Mouse (Mus musculus): ENCODE results near the gene Stam.

The Stam gene

GRCm38 (mm10) chr2:14073362-14074220 lies at the start of gene Stam:
Stam (plus strand) TSS chr2:14074098.
- H3K27me3 ChIP-seq (ENCODE audit: control insufficient read depth, insufficient read depth, low read length, poor library complexity, severe bottlenecking), result no peaks in the 10 kb centered on the region
- no peaks in the 10 kb centered on the region for H3K36me3 ChIP-seq (ENCODE audit: control insufficient read depth, insufficient read depth, low read length, poor library complexity, severe bottlenecking)
- peak; percentile 88 for DNase-seq (ENCODE audit: low read depth, low spot score)

DNA sequence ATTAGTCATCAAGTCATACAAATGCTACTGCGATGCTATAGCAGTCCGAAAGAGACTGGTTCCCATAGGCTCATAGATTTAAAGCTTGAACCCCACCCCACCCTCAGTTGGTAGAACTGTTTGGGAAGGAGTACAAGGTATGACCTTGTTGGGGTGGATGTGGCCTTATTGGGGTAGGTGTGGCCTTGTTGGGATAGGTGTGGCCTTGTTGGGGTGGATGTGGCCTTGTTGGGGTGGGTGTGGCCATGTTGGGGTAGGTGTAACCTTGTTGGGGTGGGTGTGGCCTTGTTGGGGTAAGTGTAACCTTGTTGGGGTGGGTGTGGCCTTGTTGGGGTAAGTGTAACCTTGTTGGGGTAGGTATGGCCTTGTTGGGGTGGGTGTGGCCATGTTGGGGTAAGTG lies 32.6 kb upstream of the Stam start:
- H3K27me3 ChIP-seq (ENCODE audit: control insufficient read depth, insufficient read depth, low read length, poor library complexity, severe bottlenecking), result no peaks in the 10 kb centered on the region
- no peak for DNase-seq (ENCODE audit: low read depth, low spot score)
- no peaks in the 10 kb centered on the region for H3K36me3 ChIP-seq (ENCODE audit: control insufficient read depth, insufficient read depth, low read length, poor library complexity, severe bottlenecking)

- Histone ChIP-seq H3K36me3 (ENCODE audit: control insufficient read depth, insufficient read depth, low read length, poor library complexity, severe bottlenecking) (no peaks in the 10 kb centered on the region), H3K27me3 (ENCODE audit: control insufficient read depth, insufficient read depth, low read length, poor library complexity, severe bottlenecking) (no peaks in the 10 kb centered on the region)
- no peak for DNase-seq (ENCODE audit: low read depth, low spot score)
These were observed 30.9 kb upstream of the Stam start for GRCm38 (mm10) chr2:14043011-14043410.

- no peak for DNase-seq (ENCODE audit: low read depth, low spot score)
- H3K36me3 ChIP-seq (ENCODE audit: control insufficient read depth, insufficient read depth, low read length, poor library complexity, severe bottlenecking), result no peaks in the 10 kb centered on the region
- H3K27me3 ChIP-seq (ENCODE audit: control insufficient read depth, insufficient read depth, low read length, poor library complexity, severe bottlenecking), result no peaks in the 10 kb centered on the region
These were observed 30.2 kb upstream of the Stam start for GRCm38 (mm10) chr2:14043577-14044170.

DNA sequence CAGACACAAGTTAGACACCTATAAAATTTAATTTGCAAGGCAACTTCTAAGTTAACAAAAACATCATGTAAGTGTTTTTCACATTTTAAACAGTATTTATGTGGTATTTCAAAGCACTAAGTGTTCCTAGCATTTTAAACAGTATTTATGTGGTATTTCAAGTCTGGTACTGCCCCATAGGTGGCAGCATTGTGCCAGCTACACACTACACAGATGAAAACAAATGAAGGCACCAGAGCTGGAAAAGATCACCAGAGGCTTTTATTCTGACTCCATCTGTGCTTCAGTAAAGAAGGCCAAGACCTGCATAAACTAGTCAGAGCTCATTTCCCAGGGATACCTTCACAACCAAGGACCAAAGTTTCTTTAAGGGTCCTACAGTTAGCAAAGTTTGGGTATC lies 25.5 kb upstream of the Stam start:
- no peaks in the 10 kb centered on the region for H3K27me3 ChIP-seq (ENCODE audit: control insufficient read depth, insufficient read depth, low read length, poor library complexity, severe bottlenecking)
- no peaks in the 10 kb centered on the region for H3K36me3 ChIP-seq (ENCODE audit: control insufficient read depth, insufficient read depth, low read length, poor library complexity, severe bottlenecking)
- peak; percentile 84 for DNase-seq (ENCODE audit: low read depth, low spot score)

DNA sequence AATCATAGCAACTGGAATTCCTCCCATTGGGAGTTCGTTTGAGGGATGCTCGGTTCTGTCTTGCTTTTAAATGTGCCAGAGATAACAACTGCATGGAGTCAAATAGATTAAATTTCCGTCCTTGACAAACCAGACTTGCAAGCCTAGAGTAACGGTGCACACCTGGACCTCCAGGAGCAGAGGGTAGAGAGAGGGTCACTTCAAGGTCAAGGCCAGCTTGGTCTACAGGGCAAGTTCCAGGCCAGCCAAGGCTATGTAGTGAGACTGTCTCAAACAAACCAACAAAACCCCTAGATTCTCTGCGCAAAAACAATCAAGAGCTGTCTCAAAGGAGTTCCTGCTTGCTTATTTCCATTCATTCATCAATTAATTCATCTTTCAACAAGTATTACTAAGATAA lies 25.1 kb upstream of the Stam start:
- DNase-seq (ENCODE audit: low read depth, low spot score), result no peak
- no peaks in the 10 kb centered on the region for H3K27me3 ChIP-seq (ENCODE audit: control insufficient read depth, insufficient read depth, low read length, poor library complexity, severe bottlenecking)
- no peaks in the 10 kb centered on the region for H3K36me3 ChIP-seq (ENCODE audit: control insufficient read depth, insufficient read depth, low read length, poor library complexity, severe bottlenecking)

GRCm38 (mm10) chr2:14053618-14054017 lies 20.3 kb upstream of the Stam start:
- no peaks in the 10 kb centered on the region for H3K27me3 ChIP-seq (ENCODE audit: control insufficient read depth, insufficient read depth, low read length, poor library complexity, severe bottlenecking)
- DNase-seq (ENCODE audit: low read depth, low spot score), result no peak
- no peaks in the 10 kb centered on the region for H3K36me3 ChIP-seq (ENCODE audit: control insufficient read depth, insufficient read depth, low read length, poor library complexity, severe bottlenecking)

GRCm38 (mm10) chr2:14054163-14054562 lies 19.7 kb upstream of the Stam start:
- Histone ChIP-seq H3K36me3 (ENCODE audit: control insufficient read depth, insufficient read depth, low read length, poor library complexity, severe bottlenecking) (no peaks in the 10 kb centered on the region), H3K27me3 (ENCODE audit: control insufficient read depth, insufficient read depth, low read length, poor library complexity, severe bottlenecking) (no peaks in the 10 kb centered on the region)
- DNase-seq (ENCODE audit: low read depth, low spot score), result no peak

- no peaks in the 10 kb centered on the region for H3K36me3 ChIP-seq (ENCODE audit: control insufficient read depth, insufficient read depth, low read length, poor library complexity, severe bottlenecking)
- H3K27me3 ChIP-seq (ENCODE audit: control insufficient read depth, insufficient read depth, low read length, poor library complexity, severe bottlenecking), result no peaks in the 10 kb centered on the region
- DNase-seq (ENCODE audit: low read depth, low spot score), result peak; percentile 14
These were observed 19.2 kb upstream of the Stam start for GRCm38 (mm10) chr2:14054716-14055115.

DNA sequence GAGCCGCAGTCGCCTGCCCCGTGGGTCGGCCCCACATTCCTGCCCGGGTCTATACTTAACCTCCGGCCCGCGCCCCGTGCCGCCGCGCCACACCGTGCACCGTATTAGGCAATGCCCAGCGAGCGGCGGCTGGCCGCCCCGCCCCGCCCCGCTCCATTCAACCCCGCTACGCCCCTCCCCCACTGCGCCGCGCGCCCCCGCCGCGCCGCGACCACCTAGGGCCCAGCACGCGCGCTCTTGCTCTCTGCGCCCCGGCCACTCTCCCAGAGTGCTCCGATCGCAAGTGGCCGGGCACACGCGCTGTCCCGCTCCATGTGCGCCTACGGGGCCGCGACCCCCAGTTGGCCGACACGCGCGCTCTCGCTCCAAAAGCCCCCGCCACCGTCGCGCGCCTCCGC lies 18.7 kb upstream of the Stam start:
- Histone ChIP-seq H3K27me3 (ENCODE audit: control insufficient read depth, insufficient read depth, low read length, poor library complexity, severe bottlenecking) (no peaks in the 10 kb centered on the region), H3K36me3 (ENCODE audit: control insufficient read depth, insufficient read depth, low read length, poor library complexity, severe bottlenecking) (no peaks in the 10 kb centered on the region)
- DNase-seq (ENCODE audit: low read depth, low spot score), result no peak

GRCm38 (mm10) chr2:14055566-14056331 lies 18.1 kb upstream of the Stam start, which contains the start of gene Hacd1:
Hacd1 (minus strand) TSS chr2:14056135.
- no peaks in the 10 kb centered on the region for H3K27me3 ChIP-seq (ENCODE audit: control insufficient read depth, insufficient read depth, low read length, poor library complexity, severe bottlenecking)
- H3K36me3 ChIP-seq (ENCODE audit: control insufficient read depth, insufficient read depth, low read length, poor library complexity, severe bottlenecking), result no peaks in the 10 kb centered on the region
- DNase-seq (ENCODE audit: low read depth, low spot score), result peak; percentile 42

GRCm38 (mm10) chr2:14065704-14066650 lies 7.9 kb upstream of the Stam start:
- DNase-seq (ENCODE audit: low read depth, low spot score), result no peak
- H3K36me3 ChIP-seq (ENCODE audit: control insufficient read depth, insufficient read depth, low read length, poor library complexity, severe bottlenecking), result no peaks in the 10 kb centered on the region
- no peaks in the 10 kb centered on the region; the same call in 1 of the 2 replicates for H3K27me3 ChIP-seq (ENCODE audit: control insufficient read depth, insufficient read depth, low read length, poor library complexity, severe bottlenecking)

GRCm38 (mm10) chr2:14069027-14069426 lies 4.9 kb upstream of the Stam start:
- Histone ChIP-seq H3K36me3 (ENCODE audit: control insufficient read depth, insufficient read depth, low read length, poor library complexity, severe bottlenecking) (no peaks in the 10 kb centered on the region), H3K27me3 (ENCODE audit: control insufficient read depth, insufficient read depth, low read length, poor library complexity, severe bottlenecking) (no peaks in the 10 kb centered on the region; the same call in 1 of the 2 replicates)
- no peak for DNase-seq (ENCODE audit: low read depth, low spot score)

DNA sequence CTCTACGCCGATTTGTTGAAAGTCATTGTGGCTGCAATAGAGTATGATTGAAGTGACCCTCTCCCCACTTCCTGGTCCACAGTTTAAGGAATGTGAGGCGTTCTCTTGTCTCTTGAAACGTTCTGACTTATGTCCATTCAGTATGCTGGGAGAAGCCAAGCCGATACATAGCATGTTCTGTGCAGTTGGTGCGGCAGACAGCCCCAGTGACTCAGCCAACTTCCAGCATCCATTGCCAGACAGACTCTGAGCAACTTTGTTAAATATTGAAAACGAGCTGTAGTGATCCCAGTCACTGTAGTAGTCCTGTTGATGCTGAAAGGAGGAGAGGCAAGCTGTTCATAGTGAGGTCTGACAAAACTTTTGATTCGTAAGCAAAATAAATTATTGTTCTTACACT lies 3.4 kb upstream of the Stam start:
- no peaks in the 10 kb centered on the region for H3K36me3 ChIP-seq (ENCODE audit: control insufficient read depth, insufficient read depth, low read length, poor library complexity, severe bottlenecking)
- no peak for DNase-seq (ENCODE audit: low read depth, low spot score)
- no peaks in the 10 kb centered on the region; the same call in 1 of the 2 replicates for H3K27me3 ChIP-seq (ENCODE audit: control insufficient read depth, insufficient read depth, low read length, poor library complexity, severe bottlenecking)
